Mouse (Mus musculus) heart, postnatal 0 days (tissue): Measurements from ENCODE around the gene Ccdc169.

Source experiments
- CTCF ChIP-seq: IDR thresholded peaks from 2 replicates; pipeline ENCODE4 v1.5.1; 2016; ENCODE audit warnings: antibody characterized with exemption, control low read depth, low read depth
- EP300 ChIP-seq: IDR thresholded peaks from 2 replicates; pipeline ENCODE4 v1.6.1; 2016; ENCODE audit warnings: antibody characterized with exemption, low read depth

DNA sequence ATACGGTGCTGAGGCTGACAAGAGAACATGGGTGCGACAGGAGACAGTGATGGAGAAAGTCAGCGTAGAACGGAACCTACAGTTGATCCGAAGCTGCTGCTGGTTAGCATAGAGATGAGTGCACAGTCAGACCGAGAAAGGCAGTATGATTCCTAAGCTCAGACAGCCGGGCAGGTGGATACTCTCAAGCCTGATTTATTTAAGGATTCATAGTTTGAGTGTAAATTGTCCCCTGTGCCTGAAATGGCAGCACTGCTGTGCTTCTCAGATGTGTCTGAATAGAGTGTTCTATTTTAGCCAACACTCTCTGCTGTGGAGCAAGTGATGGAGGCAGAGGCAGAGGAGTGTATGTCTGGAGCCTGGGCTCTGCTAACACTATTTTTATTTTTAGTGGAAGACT, 17.0 kb downstream of the Ccdc169 start:
- no peak for TF ChIP-seq CTCF
- TF ChIP-seq EP300: no peak
